Mouse (Mus musculus) megakaryocyte, embryonic 14.5 days (primary cell): ENCODE measurements around the gene Smim24.

ENCODE experiments used
- FLI1 ChIP-seq: IDR thresholded peaks from 2 replicates; pipeline ENCODE4 v1.6.1; 2012; ENCODE audit warnings: low read length, inconsistent platforms, mixed read lengths
- GATA1 ChIP-seq: IDR thresholded peaks from 3 replicates; pipeline ENCODE4 v1.6.1; 2012; ENCODE audit warnings: mixed read lengths, low read length, inconsistent platforms, borderline replicate concordance

GRCm38 (mm10) chr10:81423476-81424245 lies 30.8 kb downstream of the Smim24 start:
- TF ChIP-seq GATA1 (no peak), FLI1 (no peak)
